Mouse (Mus musculus): ENCODE data around the gene Kdelr1.

The Kdelr1 gene

GRCm38 (mm10) chr7:45917004-45917704, 44.6 kb downstream of the Kdelr1 start:
- no peak for DNase-seq

GRCm38 (mm10) chr7:45917926-45918325, 45.4 kb downstream of the Kdelr1 start:
- no peak for DNase-seq

- DNase-seq, result no peak
Measured at GRCm38 (mm10) chr7:45919083-45919671, 46.6 kb downstream of the Kdelr1 start.

GRCm38 (mm10) chr7:45919761-45920160, 47.2 kb downstream of the Kdelr1 start:
- DNase-seq, result no peak

GRCm38 (mm10) chr7:45920583-45921241, 48.1 kb downstream of the Kdelr1 start:
- DNase-seq, result peak; percentile 12

GRCm38 (mm10) chr7:45921242-45921621, 48.7 kb downstream of the Kdelr1 start, which contains the start of gene Emp3:
Emp3 (minus strand) TSS chr7:45921404.
- DNase-seq, result no peak

GRCm38 (mm10) chr7:45921950-45922600, 49.5 kb downstream of the Kdelr1 start:
- peak; percentile 10 for DNase-seq

GRCm38 (mm10) chr7:45922928-45923761, 50.6 kb downstream of the Kdelr1 start:
- DNase-seq, result peak; percentile 88

GRCm38 (mm10) chr7:45923762-45924428, 51.3 kb downstream of the Kdelr1 start, which contains the start of gene Ccdc114:
Ccdc114 (plus strand) TSS chr7:45924072.
- peak; percentile 43 for DNase-seq

- DNase-seq, result peak; percentile 24
Measured at GRCm38 (mm10) chr7:45924429-45924816, 51.9 kb downstream of the Kdelr1 start.

GRCm38 (mm10) chr7:45928626-45929295, 56.2 kb downstream of the Kdelr1 start:
- no peak for DNase-seq

- no peak for DNase-seq
Measured at GRCm38 (mm10) chr7:45929688-45930087, 57.1 kb downstream of the Kdelr1 start.
